In the genomic region with DNA sequence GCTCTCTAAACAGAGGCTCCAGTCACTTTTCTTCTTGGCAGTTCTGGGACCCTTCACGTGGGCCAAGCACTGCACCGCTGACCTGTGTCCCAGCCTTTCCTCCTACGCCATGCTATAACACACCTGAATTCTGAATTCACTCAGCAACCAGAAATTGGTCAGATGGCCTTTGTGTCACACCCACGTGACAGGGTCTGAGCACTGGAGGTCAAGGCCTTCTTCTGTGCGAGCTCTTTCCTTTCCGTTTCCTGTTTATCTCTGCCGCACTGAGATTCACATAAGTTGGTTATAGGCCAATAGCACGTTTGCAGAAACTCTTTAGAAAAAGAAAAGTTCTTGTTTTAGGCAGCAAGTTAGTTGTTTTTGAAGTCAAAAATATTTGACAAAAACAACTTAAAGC, we compare ENCODE assay signal across 19 mouse cellular contexts. TPM values are rescaled to one million over a fixed set of nuclear protein-coding genes. Genes with fewer than 3 reads are reported as not detected.
DNase-seq lines count a peak whose midpoint lies in the region; ATAC-seq and TF ChIP-seq lines count a peak whose summit lies in the region.
"Had no signal": no experiment of that assay in that cellular context is flagged by ENCODE, and none has a peak within 500 bp of the region (broad histone marks: within the 10 kb centered on the region; RNA-seq: fewer than 3 reads in every experiment).

No protein-coding gene starts in this region.

- no peak for ATAC-seq in lung, embryonic 15.5 days (ENCODE audit: borderline replicate concordance, extremely low read depth, low FRiP score, low TSS enrichment)
- ATAC-seq: activated CD4-positive, CD25-positive, alpha-beta regulatory T cell, adult 4 months; forebrain, embryonic 13.5 days; forebrain, postnatal 0 days; Patski had no signal

- H3K9me3 ChIP-seq in lung, embryonic 15.5 days: no peaks in the 10 kb centered on the region
- H3K9me3 ChIP-seq: embryonic facial prominence, embryonic 10.5 days; forebrain, embryonic 13.5 days; heart, embryonic 12.5 days had no signal

- no peak overlapping the region for H3K4me3 ChIP-seq in kidney, adult 2 months (ENCODE audit: insufficient read depth, low read depth, low read length)
- no peak overlapping the region for H3K4me3 ChIP-seq in lung, embryonic 15.5 days
- no peak overlapping the region for H3K4me3 ChIP-seq in lung, adult 2 months (replicated peaks; ENCODE audit: extremely low read depth, low read depth, low read length)
- no peak overlapping the region for H3K4me3 ChIP-seq in spleen, adult 2 months (ENCODE audit: extremely low read depth, insufficient read depth, insufficient read length)
- H3K4me3 ChIP-seq: embryonic facial prominence, embryonic 10.5 days; forebrain, embryonic 13.5 days; heart, embryonic 12.5 days had no signal

- no peaks in the 10 kb centered on the region for H3K27me3 ChIP-seq in kidney, adult 2 months (replicated peaks; ENCODE audit: control insufficient read depth, insufficient read depth, low read length)
- H3K27me3 ChIP-seq in lung, embryonic 15.5 days: no peaks in the 10 kb centered on the region
- H3K27me3 ChIP-seq in spleen, adult 2 months (ENCODE audit: control insufficient read depth, insufficient read depth, low read length): no peaks in the 10 kb centered on the region
- H3K27me3 ChIP-seq: CH12.LX; forebrain, embryonic 13.5 days; heart, embryonic 12.5 days; Patski had no signal

- H3K9ac ChIP-seq in lung, embryonic 15.5 days: no peak overlapping the region
- H3K9ac ChIP-seq: forebrain, embryonic 13.5 days; forebrain, postnatal 0 days; heart, embryonic 12.5 days had no signal

- H3K36me3 ChIP-seq in kidney, adult 2 months (ENCODE audit: control insufficient read depth, insufficient read depth, low read length): no peaks in the 10 kb centered on the region
- peaks cover 46% of the 10 kb centered on the region for H3K36me3 ChIP-seq in lung, embryonic 15.5 days
- peaks cover 37% of the 10 kb centered on the region for H3K36me3 ChIP-seq in spleen, adult 2 months (ENCODE audit: control insufficient read depth, insufficient read depth, low read length)

- no peak for TF ChIP-seq CTCF in kidney, adult 2 months (conservative IDR thresholded peaks at IDR 0.05; ENCODE audit: insufficient read depth, insufficient read length, low read depth, low read length)
- TF ChIP-seq CTCF in lung, adult 2 months (IDR thresholded peaks at IDR 0.05; ENCODE audit: insufficient read depth, low read length): no peak
- TF ChIP-seq CTCF in spleen, adult 2 months (IDR thresholded peaks at IDR 0.05; ENCODE audit: extremely low read depth, insufficient read depth, insufficient read length, insufficient replicate concordance): no peak

- H3K27ac ChIP-seq in kidney, adult 2 months (ENCODE audit: insufficient read depth, low read depth, low read length): peak overlapping the region; percentile 48; the same call in 1 of the 2 replicates
- 0 out of 2 replicates have a peak overlapping the region, but pooled peaks have one; percentile 6 for H3K27ac ChIP-seq in lung, embryonic 15.5 days
- H3K27ac ChIP-seq in spleen, adult 2 months (ENCODE audit: insufficient read depth, low read length): 0 out of 2 replicates have a peak overlapping the region, but pooled peaks have one; percentile 19
- H3K27ac ChIP-seq: embryonic facial prominence, embryonic 10.5 days; forebrain, embryonic 13.5 days had no signal

- DNase-seq in kidney, adult 2 months: peak; percentile 45
- DNase-seq in kidney, postnatal 10 days: no peak
- peak; percentile 24 to 42 for DNase-seq in kidney, postnatal 36 days
- DNase-seq in kidney, adult 8-10 months: no peak
- no peak for DNase-seq in lung, adult 2 months
- DNase-seq in spleen, adult 2 months (ENCODE audit: low read depth in 1 of 2, low spot score in 2 of 2): no peak
- DNase-seq in spleen, adult 18-20 months: no peak
- DNase-seq: cerebellum, adult 2 months; cerebellum, postnatal 10 days; forebrain, postnatal 0 days; gastrocnemius, postnatal 14 days; heart, postnatal 36 days had no signal

- 73% methylated on average over 8 of the region's 8 CpGs for WGBS in kidney, adult 2 months
- WGBS in lung, embryonic 15.5 days: 63% methylated on average over 8 of the region's 8 CpGs
- 55% methylated on average over 8 of the region's 8 CpGs for WGBS in lung, adult 2 months
- WGBS in spleen, adult 2 months: 85% methylated on average over 8 of the region's 8 CpGs

- no peak overlapping the region for H3K4me2 ChIP-seq in lung, embryonic 15.5 days
- H3K4me2 ChIP-seq: forebrain, embryonic 13.5 days; heart, embryonic 12.5 days had no signal

- peaks cover 6% of the 10 kb centered on the region; the same call in 1 of the 2 replicates for H3K4me1 ChIP-seq in kidney, adult 2 months (ENCODE audit: control insufficient read depth, insufficient read depth, low read length)
- H3K4me1 ChIP-seq in lung, embryonic 15.5 days: peaks cover 9% of the 10 kb centered on the region; the same call in 1 of the 2 replicates
- H3K4me1 ChIP-seq in lung, adult 2 months (ENCODE audit: control insufficient read depth, insufficient read depth, low read length): peaks cover 7% of the 10 kb centered on the region
- no peaks in the 10 kb centered on the region for H3K4me1 ChIP-seq in spleen, adult 2 months (ENCODE audit: control insufficient read depth, insufficient read depth, insufficient read length)
- H3K4me1 ChIP-seq: embryonic facial prominence, embryonic 10.5 days had no signal

- no peak for TF ChIP-seq POLR2A in kidney, adult 2 months (IDR thresholded peaks at IDR 0.05; ENCODE audit: low read depth, low read length)
- no peak for TF ChIP-seq POLR2A in lung, adult 2 months (IDR thresholded peaks at IDR 0.05; ENCODE audit: borderline replicate concordance, extremely low read depth, low read depth, low read length)
- no peak for TF ChIP-seq POLR2A in spleen, adult 2 months (IDR thresholded peaks at IDR 0.05; ENCODE audit: low read depth, low read length)

RNA-seq across cellular contexts. Expression of a gene that starts 44.8 kb away (rescaled TPM):
- 14.5 and 15.3 TPM in 2 replicates for polyA plus RNA-seq in kidney, adult 2 months (2012; rRNA removed)
- 20.8 and 20.9 TPM in 2 replicates for polyA plus RNA-seq in lung, embryonic 15.5 days (2015; fragmentation: Nextera tagmentation; extraction: Ambion mirVana)
- polyA plus RNA-seq in lung, adult 2 months (2012; rRNA removed): 16.2 and 20.3 TPM in 2 replicates
- polyA plus RNA-seq in spleen, adult 2 months (2012; rRNA removed): 15.9 and 17.1 TPM in 2 replicates

Comparison
In these comparisons a context has a peak if more than half of its experiments do, and no peak if none do; other contexts are left out.
1. DNase-seq: peak in kidney, adult 2 months (single experiment) and kidney, postnatal 36 days (2 of 2); none in kidney, postnatal 10 days (single experiment), kidney, adult 8-10 months (0 of 2), lung, adult 2 months (single experiment), spleen, adult 2 months (0 of 2) and spleen, adult 18-20 months (0 of 2).
2. Peak in every context shown above with its lines, with median percentiles within 50 percentile points of each other: H3K27ac ChIP-seq.